Mouse (Mus musculus): ENCODE results near the gene Tmf1.

Tmf1 gene

DNA sequence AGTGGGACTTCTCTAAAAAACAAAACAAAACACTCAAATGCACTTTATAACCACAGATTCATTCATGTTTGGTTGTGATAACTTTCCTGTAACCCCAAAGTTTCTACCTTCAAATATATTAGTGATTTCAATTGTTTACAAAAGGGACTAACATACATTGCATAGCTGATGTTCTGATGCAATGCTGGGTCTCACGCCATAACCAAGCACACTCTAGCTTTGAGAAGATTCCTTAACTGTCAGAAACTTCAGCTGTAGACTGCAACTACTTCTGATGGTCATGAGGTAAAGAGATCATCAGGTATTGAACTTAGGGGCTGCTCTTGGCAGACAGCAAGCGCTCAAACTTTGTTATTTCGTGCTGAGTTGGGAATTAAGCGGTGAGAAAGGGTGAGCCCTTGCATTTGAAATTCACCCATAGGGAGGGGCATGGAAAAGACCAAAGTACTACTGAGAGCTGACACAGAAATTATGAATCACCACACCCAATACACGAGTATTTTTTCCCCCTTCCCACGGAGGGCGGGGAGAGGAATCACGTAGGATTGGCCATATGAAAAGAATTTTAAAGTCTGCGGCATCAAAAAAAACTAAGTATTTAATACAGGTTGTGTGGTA lies 25.4 kb upstream of the Tmf1 start:
- no peak for DNase-seq (ENCODE audit: low read depth, low spot score)

DNA sequence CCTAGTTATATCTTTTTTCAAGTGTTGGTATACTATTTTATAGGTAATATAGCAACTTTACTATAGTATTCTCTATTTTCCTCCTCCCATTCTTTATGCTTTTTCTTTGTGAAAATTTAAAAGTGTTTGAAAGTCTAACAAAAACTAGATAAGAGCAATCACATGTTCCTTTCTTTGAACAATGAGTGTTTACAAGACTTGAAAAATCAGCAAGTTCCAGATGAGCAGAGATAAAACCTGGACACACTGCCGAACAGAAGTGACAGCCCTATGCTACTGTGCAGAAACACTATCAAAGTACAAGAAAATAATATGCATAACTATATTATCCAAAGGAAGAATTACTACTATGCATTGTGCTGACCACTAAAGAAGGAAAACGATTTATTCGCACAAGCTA lies 23.6 kb upstream of the Tmf1 start:
- DNase-seq (ENCODE audit: low read depth, low spot score): no peak

GRCm38 (mm10) chr6:97200437-97200836 lies 21.5 kb upstream of the Tmf1 start:
- no peak for DNase-seq (ENCODE audit: low read depth, low spot score)

- DNase-seq (ENCODE audit: low read depth, low spot score): no peak
These were observed 476 bp upstream of the Tmf1 start for GRCm38 (mm10) chr6:97179367-97179828.

DNA sequence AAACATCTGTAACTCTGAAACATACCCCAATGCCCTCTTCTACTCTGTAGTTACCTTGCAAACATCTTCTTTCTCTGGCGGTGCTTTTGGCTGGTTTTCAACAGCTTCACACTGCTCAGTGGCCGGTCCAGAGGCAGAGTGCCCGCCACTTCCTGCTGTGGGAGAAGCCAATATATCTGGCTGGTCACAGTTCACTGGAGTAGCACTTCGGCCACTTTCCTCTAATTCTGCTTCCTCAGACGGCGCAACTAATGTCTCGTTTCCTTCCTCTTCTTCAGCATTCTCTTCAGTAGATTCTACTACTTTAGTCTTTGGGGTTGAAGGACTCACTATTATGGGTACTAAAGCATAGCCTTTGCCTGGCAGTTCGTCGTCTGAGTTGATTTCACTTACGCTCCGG lies 3.2 kb downstream of the Tmf1 start:
- DNase-seq (ENCODE audit: low read depth, low spot score): no peak

- no peak for DNase-seq (ENCODE audit: low read depth, low spot score)
These were observed 28.8 kb downstream of the Tmf1 start for GRCm38 (mm10) chr6:97150156-97150555.

GRCm38 (mm10) chr6:97149721-97150120 lies 29.2 kb downstream of the Tmf1 start:
- no peak for DNase-seq (ENCODE audit: low read depth, low spot score)

DNA sequence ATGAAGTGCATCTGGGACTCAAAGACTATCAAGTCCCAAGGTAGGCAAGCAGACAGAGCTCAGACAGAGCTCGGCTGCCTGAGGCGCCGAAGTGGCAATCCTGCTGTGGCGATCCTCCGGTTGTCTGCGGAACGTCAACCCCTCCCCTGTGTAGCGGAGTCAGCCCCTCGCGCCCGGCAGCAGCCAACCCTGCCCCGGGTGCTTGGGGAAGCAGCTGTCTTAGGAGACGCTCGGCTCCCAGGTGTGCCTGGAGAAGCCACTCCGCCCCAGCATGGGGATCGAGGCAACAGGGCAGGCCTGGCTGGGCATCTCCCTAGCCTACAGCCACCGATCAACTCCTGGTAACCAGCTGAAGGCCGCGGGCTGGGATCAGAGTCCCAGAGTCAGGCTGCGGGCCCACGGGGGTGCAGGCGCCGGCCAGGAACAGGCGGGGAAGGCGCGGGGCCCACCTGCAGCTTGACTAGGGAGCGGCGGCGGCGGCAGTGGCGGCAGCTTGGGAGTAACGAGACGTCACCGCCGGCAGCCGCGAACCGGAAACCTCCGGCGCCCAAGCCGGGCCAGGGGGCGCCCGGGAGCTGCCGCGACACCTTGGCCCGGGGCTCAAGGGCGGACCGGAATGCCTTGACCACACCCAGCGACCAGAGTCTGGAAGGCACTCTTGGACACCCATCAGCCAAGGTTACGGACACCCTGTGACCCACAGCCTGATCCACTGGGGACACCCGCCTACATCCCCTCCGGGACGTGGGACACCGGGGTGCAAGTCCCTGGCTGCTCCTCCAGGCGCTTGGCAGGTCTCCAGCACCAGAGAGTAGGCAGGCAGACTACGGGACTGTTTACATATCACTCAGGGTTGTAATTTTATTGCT lies 30.3 kb downstream of the Tmf1 start, which contains the start of gene Eogt:
TSS of gene Eogt (minus strand) at position 800 of the 869 bp plus-strand sequence.
- peak; percentile 30 for DNase-seq (ENCODE audit: low read depth, low spot score)

DNA sequence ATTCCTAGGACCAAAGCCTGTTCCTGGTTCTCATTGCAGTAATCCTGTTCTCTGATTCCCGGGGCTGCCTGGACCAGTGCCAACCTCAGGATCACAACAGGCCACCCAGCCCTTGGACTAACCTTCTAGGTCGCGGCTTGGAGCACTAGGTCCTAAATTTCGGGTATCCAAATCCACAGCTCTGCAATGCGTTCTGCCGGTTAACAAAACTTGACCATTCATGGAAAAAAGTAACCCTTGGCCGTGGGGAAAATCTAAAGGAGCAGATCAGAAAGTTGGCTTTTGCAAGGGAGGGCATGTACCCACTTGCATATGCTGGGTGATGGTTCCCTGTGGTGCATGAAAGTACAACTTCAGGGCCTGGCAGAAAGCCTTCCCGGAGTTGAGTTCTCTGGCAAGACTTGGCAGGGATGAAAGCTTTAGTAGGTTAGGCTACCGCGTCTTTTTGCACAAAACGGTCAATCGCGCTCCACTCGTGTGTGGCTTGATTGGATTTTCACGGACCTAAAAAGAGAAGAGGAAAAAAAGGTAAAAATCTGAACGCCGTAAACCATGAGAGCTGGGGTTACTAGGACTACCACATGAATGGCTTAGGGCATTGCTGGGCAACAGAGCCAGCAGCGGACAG lies 31.1 kb downstream of the Tmf1 start:
- peak; percentile 49 for DNase-seq (ENCODE audit: low read depth, low spot score)

DNA sequence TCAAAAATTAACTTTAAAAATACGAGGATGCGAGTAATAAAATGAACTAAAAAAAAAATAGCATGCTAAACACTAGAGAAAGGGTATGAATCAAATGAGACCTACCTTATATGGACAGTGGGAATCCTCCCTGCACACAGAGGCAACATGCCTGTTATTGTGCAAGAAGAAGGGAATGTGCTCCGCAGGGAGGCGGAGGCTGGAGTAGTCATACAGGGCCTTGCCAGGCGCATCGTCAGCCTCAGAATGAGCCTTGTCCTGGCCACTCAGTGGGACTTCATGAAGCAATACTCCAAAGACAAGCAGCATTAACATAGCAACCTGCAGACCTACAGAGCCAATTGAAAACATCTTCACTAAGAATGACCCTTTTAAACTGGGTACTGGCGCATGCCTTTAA lies 33.8 kb downstream of the Tmf1 start:
- no peak for DNase-seq (ENCODE audit: low read depth, low spot score)

GRCm38 (mm10) chr6:97144359-97144758 lies 34.6 kb downstream of the Tmf1 start:
- DNase-seq (ENCODE audit: low read depth, low spot score): peak; percentile 57

- DNase-seq (ENCODE audit: low read depth, low spot score): no peak
These were observed 36.3 kb downstream of the Tmf1 start for GRCm38 (mm10) chr6:97142611-97143010.

- DNase-seq (ENCODE audit: low read depth, low spot score): no peak
These were observed 37.1 kb downstream of the Tmf1 start for GRCm38 (mm10) chr6:97141811-97142210.

DNA sequence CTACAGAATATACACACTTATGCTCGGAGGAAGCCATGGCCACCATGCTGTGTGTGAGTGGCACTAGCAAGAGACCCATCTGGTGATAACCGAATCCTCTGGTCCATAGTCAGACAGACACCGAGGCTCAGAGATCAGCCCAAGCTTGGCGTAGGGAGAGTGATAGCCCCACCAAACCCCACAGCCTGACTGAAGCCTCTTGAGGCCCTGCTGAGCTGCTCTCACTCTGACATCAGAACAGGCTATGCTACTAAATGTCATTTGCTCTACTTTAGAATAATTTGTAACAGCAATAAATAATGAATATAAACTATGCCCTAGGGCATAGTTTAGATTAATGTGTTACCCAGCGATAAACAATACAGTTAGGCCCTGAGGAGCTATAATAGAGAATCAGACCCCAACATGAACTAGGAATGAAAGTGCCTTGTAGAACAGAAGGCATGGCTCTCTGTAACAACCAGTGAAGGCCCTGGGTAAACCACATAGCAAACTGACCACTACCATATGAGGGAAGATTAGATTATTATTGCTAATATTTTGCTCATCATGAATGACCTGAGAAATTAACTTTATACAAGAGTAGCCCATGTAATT lies 46.1 kb downstream of the Tmf1 start:
- DNase-seq (ENCODE audit: low read depth, low spot score): no peak

DNA sequence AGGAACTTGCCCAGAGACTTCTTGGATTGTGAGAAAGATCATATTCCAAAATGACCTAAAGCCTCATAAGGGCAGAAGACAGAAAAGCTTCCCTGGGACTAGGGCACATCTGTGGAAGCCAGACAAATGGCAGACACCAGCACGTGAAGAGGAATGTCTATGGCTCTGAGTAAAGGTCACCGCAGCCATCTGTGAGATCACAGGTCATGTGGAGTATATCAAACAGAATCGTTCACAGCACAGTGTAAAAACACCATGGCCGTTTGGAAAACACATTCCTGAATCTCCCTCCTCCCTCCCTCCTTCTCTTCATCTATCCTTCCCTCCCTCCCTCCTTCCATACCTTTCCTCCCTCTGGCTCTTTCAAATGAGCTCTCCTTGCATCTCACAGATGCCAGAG lies 47.1 kb downstream of the Tmf1 start:
- DNase-seq (ENCODE audit: low read depth, low spot score): no peak

DNA sequence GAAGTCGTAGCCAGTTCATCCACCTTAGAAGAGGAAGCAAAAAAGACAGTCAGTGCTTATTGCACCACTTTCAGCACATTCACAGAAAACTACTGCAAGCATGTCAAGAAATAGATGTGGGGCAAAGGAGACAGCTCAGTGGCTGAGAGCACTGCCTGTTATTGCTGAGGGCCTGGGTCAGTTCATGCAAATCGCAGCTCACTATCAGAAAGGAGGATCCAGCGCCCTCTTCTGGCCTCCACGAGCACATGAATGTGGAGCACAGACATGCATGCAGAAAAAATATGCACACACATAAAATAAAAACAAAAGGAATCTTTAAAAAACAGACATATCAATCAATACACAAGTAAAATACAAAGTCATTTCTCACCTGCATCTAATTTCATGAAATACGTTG lies 47.9 kb downstream of the Tmf1 start:
- no peak for DNase-seq (ENCODE audit: low read depth, low spot score)

- no peak for DNase-seq (ENCODE audit: low read depth, low spot score)
These were observed 54.4 kb downstream of the Tmf1 start for GRCm38 (mm10) chr6:97124336-97125010.

- no peak for DNase-seq (ENCODE audit: low read depth, low spot score)
These were observed 58.0 kb downstream of the Tmf1 start for GRCm38 (mm10) chr6:97120922-97121321.

DNA sequence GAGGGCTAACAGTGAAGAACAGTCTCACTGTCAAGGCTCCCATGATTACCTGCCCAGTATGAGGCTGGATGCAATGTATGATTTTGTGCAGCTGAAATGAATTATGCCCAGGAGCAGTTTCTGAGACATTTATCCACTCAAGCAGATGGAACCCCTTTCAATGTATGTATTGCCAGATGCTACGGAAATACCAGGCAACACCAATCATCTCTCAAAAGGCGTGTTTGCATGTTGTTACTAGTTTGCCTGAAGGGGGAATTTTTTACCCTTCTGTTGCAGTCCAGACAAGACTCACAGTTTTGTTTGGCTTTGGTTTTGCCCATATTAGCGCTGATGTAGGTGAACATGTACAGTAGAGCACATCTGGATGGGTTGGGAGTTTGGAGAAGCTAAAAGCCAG lies 60.6 kb downstream of the Tmf1 start:
- no peak for DNase-seq (ENCODE audit: low read depth, low spot score)

DNA sequence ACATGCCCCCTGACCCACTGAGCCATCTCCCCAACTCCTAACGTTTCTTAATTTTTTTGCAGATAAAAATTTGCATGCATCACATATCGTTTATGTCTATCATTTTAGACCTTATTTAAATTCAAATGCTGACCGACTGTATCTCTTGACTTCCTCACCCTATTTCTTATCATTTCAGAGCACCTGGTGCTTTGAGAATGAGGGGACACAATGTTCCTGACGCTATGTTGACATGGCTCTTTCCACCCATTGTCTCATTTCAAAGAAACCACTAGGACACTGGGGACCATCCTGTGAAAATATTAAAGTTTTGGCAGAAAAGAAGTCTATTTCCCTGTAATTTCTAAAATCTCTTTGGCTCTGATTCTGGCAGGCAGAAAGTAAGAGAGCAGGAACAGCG lies 62.0 kb downstream of the Tmf1 start:
- DNase-seq (ENCODE audit: low read depth, low spot score): no peak

DNA sequence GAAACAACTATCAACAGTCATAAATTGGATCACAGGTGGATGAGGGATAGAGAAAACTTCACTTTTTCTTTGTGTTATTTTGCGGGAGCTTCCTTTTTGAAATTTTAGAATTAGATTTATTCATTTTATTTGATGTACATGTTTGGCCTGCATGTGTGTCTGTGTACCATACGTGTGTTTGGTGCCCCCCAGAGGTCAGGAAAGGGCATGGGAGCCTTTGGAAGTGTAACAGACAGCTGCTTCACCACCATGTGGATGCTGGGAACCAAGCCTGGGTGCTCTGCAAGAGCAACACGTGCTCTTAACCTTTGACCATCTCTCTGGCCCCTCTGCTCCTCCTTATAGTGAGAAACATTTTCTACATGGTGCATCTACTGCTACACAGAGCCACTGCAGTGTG lies 64.1 kb downstream of the Tmf1 start:
- DNase-seq (ENCODE audit: low read depth, low spot score): no peak

GRCm38 (mm10) chr6:97112177-97112576 lies 66.7 kb downstream of the Tmf1 start:
- DNase-seq (ENCODE audit: low read depth, low spot score): no peak
